Mouse (Mus musculus) stomach, embryonic 14.5 days (tissue): ENCODE data around the gene Atp1b2. TPM values are rescaled to one million over a fixed set of nuclear protein-coding genes. Genes with fewer than 3 reads are reported as not detected.

Source experiments
- ATAC-seq: fragments of 200-750 bp; cut with Nextera tagmentation; 2 replicates; pipeline ENCODE4 v1.8.0; 2017; ENCODE audit warnings: low read depth, moderate TSS enrichment; ENCODE audit not compliant: insufficient number of reproducible peaks, insufficient read depth, low FRiP score
- H3K27ac ChIP-seq: fragments of 300-500 bp; sonication (generic); 2 replicates; pipeline ENCODE4 v1.5.1; 2014; ENCODE audit warnings: mild to moderate bottlenecking, low read length, moderate library complexity, mixed read lengths
- H3K27me3 ChIP-seq: fragments of 300-500 bp; sonication (generic); 2 replicates; pipeline ENCODE4 v1.6.1; 2014; ENCODE audit warnings: low read length, control low read depth, mixed read lengths; ENCODE audit not compliant: control insufficient read depth, insufficient read depth
- H3K36me3 ChIP-seq: fragments of 300-500 bp; sonication (generic); 2 replicates; pipeline ENCODE4 v1.6.1; 2014; ENCODE audit warnings: mild to moderate bottlenecking, control low read depth, low read length, moderate library complexity, mixed read lengths; ENCODE audit not compliant: control insufficient read depth, insufficient read depth
- H3K4me1 ChIP-seq: fragments of 300-500 bp; sonication (generic); 2 replicates; pipeline ENCODE4 v1.6.1; 2014; ENCODE audit warnings: low read length, control low read depth, mixed read lengths; ENCODE audit not compliant: control insufficient read depth, insufficient read depth
- H3K4me2 ChIP-seq: fragments of 300-500 bp; sonication (generic); replicated peaks from 2 replicates; pipeline ENCODE4 v1.6.1; 2014; ENCODE audit warnings: low read depth, low read length, control low read depth
- H3K4me3 ChIP-seq: fragments of 300-500 bp; sonication (generic); 2 replicates; pipeline ENCODE4 v1.5.1; 2014; ENCODE audit warnings: low read depth, low read length, control low read depth
- H3K9ac ChIP-seq: fragments of 300-500 bp; sonication (generic); replicated peaks from 2 replicates; pipeline ENCODE4 v1.6.1; 2014; ENCODE audit warnings: low read depth, mild to moderate bottlenecking, control low read depth, low read length, moderate library complexity, mixed read lengths
- H3K9me3 ChIP-seq: fragments of 300-500 bp; sonication (generic); 2 replicates; pipeline ENCODE4 v1.6.1; 2016; ENCODE audit warnings: low read depth, low read length, control low read depth; ENCODE audit not compliant: control insufficient read depth
- WGBS: fragments of 180-500 bp; shearing (Covaris S2); extraction: QIAGEN DNeasy Blood & Tissue Kit; methylation state at CpG from one replicate; pipeline ENCODE4 v1.1.7; 2014; 5-methylcytosine and 5-hydroxymethylcytosine counted together
- polyA plus RNA-seq: library from polyadenylated mRNA; unstranded; fragments of >200 nt; fragmentation: Nextera tagmentation; extraction: Ambion mirVana; gene quantifications from 2 replicates; pipeline ENCODE4 v1.2.1, GENCODE M21; 2014

Gene Atp1b2
- polyA plus RNA-seq, 1 experiment from 2014 or later, result 8.8 TPM

- Histone ChIP-seq H3K9me3 (no peaks in the 10 kb centered on the region), H3K4me3 (no peak overlapping the region), H3K9ac (no peak overlapping the region), H3K27me3 (no peaks in the 10 kb centered on the region), H3K27ac (no peak overlapping the region), H3K4me1 (no peaks in the 10 kb centered on the region), H3K4me2 (no peak overlapping the region), H3K36me3 (peaks cover 49% of the 10 kb centered on the region)
- ATAC-seq, result no peak
- WGBS, result 92% methylated on average over 8 of the region's 8 CpGs
These were observed 15.1 kb downstream of the Atp1b2 start for GRCm38 (mm10) chr11:69590622-69591021.

- Histone ChIP-seq H3K9me3 (no peaks in the 10 kb centered on the region), H3K4me2 (no peak overlapping the region), H3K36me3 (peaks cover 55% of the 10 kb centered on the region), H3K27ac (no peak overlapping the region), H3K9ac (no peak overlapping the region), H3K4me1 (no peaks in the 10 kb centered on the region), H3K27me3 (no peaks in the 10 kb centered on the region), H3K4me3 (no peak overlapping the region)
- ATAC-seq, result no peak
- 90% methylated on average over 22 of the region's 22 CpGs for WGBS
These were observed 16.4 kb downstream of the Atp1b2 start for GRCm38 (mm10) chr11:69589207-69589834.

- Histone ChIP-seq H3K36me3 (peaks cover 52% of the 10 kb centered on the region), H3K4me3 (no peak overlapping the region), H3K27ac (no peak overlapping the region), H3K4me2 (no peak overlapping the region), H3K9ac (no peak overlapping the region), H3K27me3 (no peaks in the 10 kb centered on the region), H3K9me3 (no peaks in the 10 kb centered on the region), H3K4me1 (0 out of 2 replicates have a peak, but pooled peaks cover 6% of the 10 kb centered on the region)
- ATAC-seq, result no peak
- WGBS, result 79% methylated on average over 7 of the region's 7 CpGs
These were observed 19.9 kb downstream of the Atp1b2 start for GRCm38 (mm10) chr11:69585718-69586325.

- 95% methylated on average over 13 of the region's 13 CpGs for WGBS
- no peak overlapping the region for H3K4me3 ChIP-seq
- no peak overlapping the region for H3K27ac ChIP-seq
- H3K4me1 ChIP-seq, result 0 out of 2 replicates have a peak, but pooled peaks cover 6% of the 10 kb centered on the region
- no peak overlapping the region for H3K4me2 ChIP-seq
- H3K9me3 ChIP-seq, result no peaks in the 10 kb centered on the region
- H3K27me3 ChIP-seq, result no peaks in the 10 kb centered on the region
- peaks cover 44% of the 10 kb centered on the region for H3K36me3 ChIP-seq
- no peak for ATAC-seq
- no peak overlapping the region for H3K9ac ChIP-seq
These were observed 20.8 kb downstream of the Atp1b2 start for GRCm38 (mm10) chr11:69584937-69585336.

- H3K9me3 ChIP-seq, result no peaks in the 10 kb centered on the region
- 0 out of 2 replicates have a peak, but pooled peaks cover 6% of the 10 kb centered on the region for H3K4me1 ChIP-seq
- no peak for ATAC-seq
- WGBS, result 87% methylated on average over 7 of the region's 7 CpGs
- no peak overlapping the region for H3K4me3 ChIP-seq
- no peak overlapping the region for H3K27ac ChIP-seq
- H3K4me2 ChIP-seq, result no peak overlapping the region
- no peaks in the 10 kb centered on the region for H3K27me3 ChIP-seq
- H3K36me3 ChIP-seq, result peaks cover 34% of the 10 kb centered on the region
- H3K9ac ChIP-seq, result no peak overlapping the region
These were observed 21.7 kb downstream of the Atp1b2 start for GRCm38 (mm10) chr11:69584008-69584407.

- Histone ChIP-seq H3K4me3 (peak overlapping the region; percentile 53), H3K27me3 (no peaks in the 10 kb centered on the region), H3K4me2 (peak overlapping the region; percentile 95), H3K4me1 (peaks cover 16% of the 10 kb centered on the region), H3K9me3 (no peaks in the 10 kb centered on the region), H3K36me3 (peaks cover 17% of the 10 kb centered on the region), H3K27ac (no peak overlapping the region), H3K9ac (no peak overlapping the region)
- WGBS, result 62% methylated on average over 9 of the region's 9 CpGs
- no peak for ATAC-seq
These were observed 23.4 kb downstream of the Atp1b2 start for GRCm38 (mm10) chr11:69582230-69582805.

- Histone ChIP-seq H3K4me1 (peaks cover 18% of the 10 kb centered on the region), H3K4me3 (peak overlapping the region; percentile 53), H3K9me3 (no peaks in the 10 kb centered on the region), H3K36me3 (peaks cover 15% of the 10 kb centered on the region; the same call in 1 of the 2 replicates), H3K27me3 (no peaks in the 10 kb centered on the region), H3K9ac (peak overlapping the region; percentile 76), H3K4me2 (peak overlapping the region; percentile 95), H3K27ac (peak overlapping the region; percentile 96)
- no peak for ATAC-seq
- 2% methylated on average over 8 of the region's 8 CpGs for WGBS
These were observed 23.9 kb downstream of the Atp1b2 start for GRCm38 (mm10) chr11:69581814-69582213.

DNA sequence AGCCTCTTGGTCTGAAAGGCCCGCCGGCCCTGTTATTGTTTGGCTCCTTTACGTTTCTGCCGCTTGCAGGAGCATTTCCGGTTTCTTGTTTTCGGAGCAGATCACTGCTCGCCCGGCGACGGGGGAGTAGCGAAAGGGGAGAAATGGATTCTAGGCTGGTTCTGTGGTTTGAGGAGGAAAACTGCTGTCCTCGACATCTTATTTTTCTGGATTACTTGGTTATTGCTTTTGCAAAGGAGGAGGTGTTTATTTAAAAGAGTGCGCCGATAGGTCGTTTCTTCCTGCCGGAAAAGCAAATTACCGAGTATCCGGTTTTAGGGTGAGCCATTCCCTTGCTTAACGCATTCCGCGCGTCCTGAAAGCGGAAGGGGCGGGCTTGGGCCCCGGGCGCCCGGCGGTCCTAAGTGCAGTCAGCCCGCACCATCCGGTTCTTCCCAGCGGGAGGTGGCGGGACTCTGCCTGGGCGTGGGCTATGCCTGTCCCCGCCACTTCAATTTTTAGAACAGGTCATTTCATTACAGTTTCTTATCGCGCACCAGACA, 24.5 kb downstream of the Atp1b2 start:
- no peaks in the 10 kb centered on the region for H3K27me3 ChIP-seq
- H3K36me3 ChIP-seq, result peaks cover 13% of the 10 kb centered on the region; the same call in 1 of the 2 replicates
- WGBS, result under 1% methylated on average over 36 of the region's 36 CpGs
- peak; percentile 82 for ATAC-seq
- peak overlapping the region; percentile 95 for H3K4me2 ChIP-seq
- peak overlapping the region; percentile 96 for H3K27ac ChIP-seq
- peak overlapping the region; percentile 53 for H3K4me3 ChIP-seq
- H3K9me3 ChIP-seq, result no peaks in the 10 kb centered on the region
- peaks cover 20% of the 10 kb centered on the region for H3K4me1 ChIP-seq
- peak overlapping the region; percentile 76 for H3K9ac ChIP-seq
